Mouse (Mus musculus) stomach, embryonic 16.5 days (tissue): ENCODE measurements around the gene Relb. TPM values are rescaled to one million over a fixed set of nuclear protein-coding genes. Genes with fewer than 3 reads are reported as not detected.

Experiments used
- ATAC-seq: fragments of 200-750 bp; cut with Nextera tagmentation; 2 replicates; pipeline ENCODE4 v1.8.0; 2017; ENCODE audit warnings: moderate number of reproducible peaks, moderate TSS enrichment; ENCODE audit not compliant: insufficient read depth, low FRiP score
- H3K27ac ChIP-seq: fragments of 300-500 bp; sonication (generic); 2 replicates; pipeline ENCODE4 v1.5.1; 2014; ENCODE audit warnings: low read length
- H3K27me3 ChIP-seq: fragments of 300-500 bp; sonication (generic); 2 replicates; pipeline ENCODE4 v1.6.1; 2014; ENCODE audit warnings: low read length, control low read depth, mixed read lengths; ENCODE audit not compliant: control insufficient read depth, insufficient read depth
- H3K36me3 ChIP-seq: fragments of 300-500 bp; sonication (generic); 2 replicates; pipeline ENCODE4 v1.6.1; 2014; ENCODE audit warnings: low read length; ENCODE audit not compliant: control insufficient read depth, insufficient read depth
- H3K4me1 ChIP-seq: fragments of 300-500 bp; sonication (generic); 2 replicates; pipeline ENCODE4 v1.6.1; 2014; ENCODE audit warnings: low read length, control low read depth, mixed read lengths; ENCODE audit not compliant: control insufficient read depth, insufficient read depth
- H3K4me2 ChIP-seq: fragments of 300-500 bp; sonication (generic); 2 replicates; pipeline ENCODE4 v1.6.1; 2014; ENCODE audit warnings: low read depth, low read length, mixed read lengths
- H3K4me3 ChIP-seq: fragments of 300-500 bp; sonication (generic); replicated peaks from 2 replicates; pipeline ENCODE4 v1.5.1; 2014; ENCODE audit warnings: mild to moderate bottlenecking, low read length
- H3K9ac ChIP-seq: fragments of 300-500 bp; sonication (generic); 2 replicates; pipeline ENCODE4 v1.6.1; 2014; ENCODE audit warnings: low read length
- H3K9me3 ChIP-seq: fragments of 300-500 bp; sonication (generic); replicated peaks from 2 replicates; pipeline ENCODE4 v1.6.1; 2016; ENCODE audit warnings: low read length, control low read depth; ENCODE audit not compliant: control insufficient read depth
- WGBS: fragments of 180-500 bp; shearing (Covaris S2); extraction: QIAGEN DNeasy Blood & Tissue Kit; methylation state at CpG from one replicate; pipeline ENCODE4 v1.1.7; 2014; 5-methylcytosine and 5-hydroxymethylcytosine counted together
- polyA plus RNA-seq: library from polyadenylated mRNA; unstranded; fragments of >200 nt; fragmentation: Nextera tagmentation; extraction: Ambion mirVana; gene quantifications from 2 replicates; pipeline ENCODE4 v1.2.1, GENCODE M21; 2015

Gene Relb
- polyA plus RNA-seq, 1 experiment from 2014 or later: 9.0 TPM

- Histone ChIP-seq H3K9ac (peak within 1 kb of the TSS; percentile 94), H3K27me3 (no peaks in the 10 kb centered on the region), H3K4me2 (peak within 1 kb of the TSS; percentile 75), H3K27ac (peak within 1 kb of the TSS; percentile 78), H3K9me3 (no peaks in the 10 kb centered on the region), H3K4me1 (peaks cover 15% of the 10 kb centered on the region), H3K36me3 (peaks cover 13% of the 10 kb centered on the region; the same call in 1 of the 2 replicates), H3K4me3 (peak within 1 kb of the TSS; percentile 88)
- peak; percentile 94 for ATAC-seq
- 1% methylated on average over 57 of the region's 57 CpGs for WGBS
Observed at GRCm38 (mm10) chr7:19603849-19604605, 25.2 kb downstream of the Relb start, which contains the start of gene Clasrp. Gene Clasrp, minus strand, starts transcription at chr7:19604486.

DNA sequence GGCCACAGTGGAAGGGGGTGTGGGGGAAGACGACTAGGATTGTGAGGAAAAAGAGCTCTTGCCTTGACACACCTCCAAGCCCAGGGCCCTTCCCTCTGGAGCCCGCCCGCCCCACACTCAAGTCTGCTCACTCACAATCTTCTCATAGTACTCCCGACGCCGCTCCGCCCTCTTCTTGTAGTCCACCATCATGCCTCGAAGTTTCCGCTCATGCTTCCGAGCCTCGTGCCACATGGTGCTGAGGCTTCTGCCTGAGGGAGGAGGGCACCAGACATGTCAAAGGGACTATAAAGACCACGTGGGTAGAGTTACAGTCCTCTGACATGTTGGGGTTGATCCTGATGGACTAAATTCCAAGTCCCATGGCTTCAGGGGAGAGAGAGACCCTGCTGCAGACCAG is 26.2 kb downstream of the Relb start:
- Histone ChIP-seq H3K4me3 (peak overlapping the region; percentile 88), H3K9ac (peak overlapping the region; percentile 94)
- WGBS: 75% methylated on average over 12 of the region's 12 CpGs

GRCm38 (mm10) chr7:19600562-19600961 is 28.7 kb downstream of the Relb start:
- Histone ChIP-seq H3K27ac (no peak overlapping the region), H3K9me3 (no peaks in the 10 kb centered on the region), H3K4me2 (no peak overlapping the region), H3K27me3 (no peaks in the 10 kb centered on the region), H3K36me3 (peaks cover 13% of the 10 kb centered on the region; the same call in 1 of the 2 replicates), H3K9ac (no peak overlapping the region; the same call in 1 of the 2 replicates), H3K4me3 (no peak overlapping the region), H3K4me1 (peaks cover 15% of the 10 kb centered on the region)
- 63% methylated on average over 5 of the region's 5 CpGs for WGBS
- ATAC-seq: no peak

More for the DNA sequence above, 26.2 kb downstream of the Relb start:
- peaks cover 15% of the 10 kb centered on the region for H3K4me1 ChIP-seq
- H3K36me3 ChIP-seq: peaks cover 13% of the 10 kb centered on the region; the same call in 1 of the 2 replicates
- H3K9me3 ChIP-seq: no peaks in the 10 kb centered on the region
- no peak overlapping the region for H3K27ac ChIP-seq
- ATAC-seq: no peak
- H3K27me3 ChIP-seq: no peaks in the 10 kb centered on the region
- peak overlapping the region; percentile 75 for H3K4me2 ChIP-seq

GRCm38 (mm10) chr7:19593061-19593730 is 36.0 kb downstream of the Relb start:
- WGBS: 84% methylated on average over 10 of the region's 10 CpGs
- no peak for ATAC-seq

DNA sequence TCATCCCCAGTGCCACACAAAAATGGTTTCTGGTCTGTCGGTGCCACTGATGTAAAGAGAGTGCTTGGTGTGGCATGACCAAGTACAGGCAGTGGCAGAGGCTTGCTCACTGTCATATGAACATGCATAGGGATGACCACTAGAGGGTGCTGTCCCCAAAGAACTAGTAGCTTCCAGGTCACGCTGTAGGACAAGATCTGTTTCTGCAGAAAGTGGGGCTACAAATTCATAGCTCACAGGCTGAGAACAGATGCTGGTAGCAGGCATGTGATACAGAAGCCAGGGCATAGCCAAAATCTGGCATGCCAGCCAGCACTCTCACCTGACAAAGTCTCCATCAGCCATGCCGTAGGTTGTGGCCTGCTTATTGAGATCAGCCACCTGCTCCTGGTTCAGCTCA is 39.3 kb downstream of the Relb start:
- Histone ChIP-seq H3K4me3 (no peak overlapping the region), H3K27ac (no peak overlapping the region), H3K36me3 (peaks cover 34% of the 10 kb centered on the region), H3K9me3 (no peaks in the 10 kb centered on the region), H3K4me1 (no peaks in the 10 kb centered on the region), H3K9ac (no peak overlapping the region), H3K27me3 (no peaks in the 10 kb centered on the region), H3K4me2 (no peak overlapping the region)
- WGBS: 55% methylated on average over 3 of the region's 3 CpGs
- ATAC-seq: peak; percentile 51; the same call in 1 of the 2 replicates

More at GRCm38 (mm10) chr7:19593061-19593730, 36.0 kb downstream of the Relb start:
- Histone ChIP-seq H3K27ac (no peak overlapping the region), H3K36me3 (peaks cover 20% of the 10 kb centered on the region), H3K4me1 (no peaks in the 10 kb centered on the region), H3K9me3 (no peaks in the 10 kb centered on the region), H3K27me3 (no peaks in the 10 kb centered on the region), H3K4me2 (no peak overlapping the region), H3K4me3 (no peak overlapping the region), H3K9ac (no peak overlapping the region)

GRCm38 (mm10) chr7:19589207-19589606 is 40.0 kb downstream of the Relb start:
- Histone ChIP-seq H3K27me3 (no peaks in the 10 kb centered on the region), H3K4me3 (no peak overlapping the region), H3K4me2 (no peak overlapping the region), H3K4me1 (no peaks in the 10 kb centered on the region), H3K9ac (no peak overlapping the region), H3K27ac (no peak overlapping the region), H3K9me3 (no peaks in the 10 kb centered on the region), H3K36me3 (peaks cover 40% of the 10 kb centered on the region)
- WGBS: 42% methylated on average over 3 of the region's 3 CpGs
- ATAC-seq: no peak

DNA sequence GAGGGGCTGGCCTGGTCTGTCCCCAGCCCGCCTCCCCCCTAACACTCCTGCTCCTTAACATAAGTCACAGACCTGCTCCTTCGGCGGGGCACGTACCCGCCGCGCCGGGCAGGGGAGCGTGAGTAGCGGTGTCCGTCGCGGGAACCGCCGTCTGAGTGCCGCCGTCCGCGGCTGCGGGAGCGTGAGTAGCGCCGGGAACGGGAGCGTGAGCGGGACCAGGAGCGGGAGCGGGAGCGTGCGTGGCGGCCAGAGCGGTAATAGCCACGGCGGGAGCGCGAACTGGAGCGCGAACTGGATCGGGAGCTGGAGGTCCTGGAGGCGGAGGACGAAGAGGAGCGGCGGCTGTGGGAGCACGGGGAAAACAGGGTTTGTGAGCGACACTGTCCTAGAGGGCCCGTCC is 43.0 kb downstream of the Relb start:
- Histone ChIP-seq H3K27me3 (no peaks in the 10 kb centered on the region), H3K27ac (no peak overlapping the region), H3K4me2 (no peak overlapping the region), H3K9me3 (no peaks in the 10 kb centered on the region), H3K4me3 (no peak overlapping the region), H3K9ac (no peak overlapping the region), H3K36me3 (peaks cover 52% of the 10 kb centered on the region), H3K4me1 (no peaks in the 10 kb centered on the region)
- 82% methylated on average over 46 of the region's 46 CpGs for WGBS
- ATAC-seq: no peak

DNA sequence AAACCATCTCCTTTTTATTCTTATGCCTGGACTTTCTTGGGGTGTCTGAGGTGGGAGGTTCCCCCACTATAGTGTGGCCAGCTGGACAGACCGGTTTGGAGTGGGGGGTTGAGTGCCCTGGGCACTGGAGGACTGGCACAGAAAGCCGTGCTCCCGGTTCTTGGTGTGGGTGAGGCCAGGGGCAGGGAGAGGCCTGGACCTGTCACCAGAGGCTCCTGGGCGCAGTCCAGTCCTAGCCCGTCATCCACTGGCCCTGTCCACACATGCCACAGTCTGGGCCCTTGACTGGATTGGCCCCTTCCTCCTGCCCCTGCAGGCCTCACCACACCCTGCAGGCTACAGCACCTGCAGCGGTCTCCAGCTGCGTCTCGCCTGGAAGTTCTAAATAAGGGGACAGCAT is 48.6 kb downstream of the Relb start:
- Histone ChIP-seq H3K27me3 (peaks cover 18% of the 10 kb centered on the region), H3K9ac (no peak overlapping the region), H3K4me1 (peaks cover 14% of the 10 kb centered on the region), H3K9me3 (no peaks in the 10 kb centered on the region), H3K4me2 (0 out of 2 replicates have a peak overlapping the region, but pooled peaks have one; percentile 5), H3K4me3 (no peak overlapping the region), H3K27ac (peak overlapping the region; percentile 83), H3K36me3 (peaks cover 21% of the 10 kb centered on the region)
- ATAC-seq: peak; percentile 58; the same call in 1 of the 2 replicates
- WGBS: 84% methylated on average over 8 of the region's 8 CpGs

DNA sequence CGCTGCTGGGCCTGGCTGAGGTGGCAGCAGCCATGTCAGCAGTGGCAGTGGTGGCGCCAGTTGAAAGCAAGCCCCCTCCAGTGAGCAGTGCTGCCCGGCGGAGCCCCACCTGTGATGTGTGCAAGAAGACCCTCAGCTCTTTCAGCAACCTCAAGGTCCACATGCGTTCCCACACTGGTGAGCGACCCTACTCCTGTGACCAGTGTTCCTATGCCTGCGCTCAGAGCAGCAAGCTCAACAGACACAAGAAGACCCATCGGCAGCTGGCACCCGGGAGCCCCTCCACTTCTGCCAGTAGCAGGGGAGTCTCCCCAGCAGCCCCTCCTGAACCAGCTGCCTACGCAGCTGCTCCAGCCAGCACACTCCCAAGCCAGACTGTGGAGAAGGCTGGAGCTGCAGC is 49.5 kb downstream of the Relb start:
- no peaks in the 10 kb centered on the region for H3K9me3 ChIP-seq
- H3K4me2 ChIP-seq: no peak overlapping the region
- H3K27ac ChIP-seq: peak overlapping the region; percentile 83
- 89% methylated on average over 10 of the region's 10 CpGs for WGBS
- H3K27me3 ChIP-seq: peaks cover 18% of the 10 kb centered on the region
- H3K4me1 ChIP-seq: peaks cover 14% of the 10 kb centered on the region
- H3K9ac ChIP-seq: no peak overlapping the region
- ATAC-seq: no peak
- H3K4me3 ChIP-seq: no peak overlapping the region
- H3K36me3 ChIP-seq: peaks cover 21% of the 10 kb centered on the region
